Mouse (Mus musculus): Measurements from ENCODE around the gene Micu1. TPM values are rescaled to one million over a fixed set of nuclear protein-coding genes. Genes with fewer than 3 reads are reported as not detected.

The Micu1 gene
- polyA plus RNA-seq, 1 experiment from 2014 or later = 52.7 TPM

- H3K36me3 ChIP-seq (replicated peaks) = peaks cover 10% of the 10 kb centered on the region
- no peak overlapping the region for H3K4me3 ChIP-seq
- no peaks in the 10 kb centered on the region for H3K9me3 ChIP-seq
- H3K27me3 ChIP-seq (replicated peaks; ENCODE audit: low read depth, poor library complexity, severe bottlenecking) = no peaks in the 10 kb centered on the region
- 61% methylated on average over 13 of the region's 13 CpGs for WGBS
- no peak for DNase-seq (ENCODE audit: low spot score)
- H3K27ac ChIP-seq (replicated peaks) = 0 out of 2 replicates have a peak overlapping the region, but pooled peaks have one; percentile 42
- H3K4me1 ChIP-seq = peaks cover 17% of the 10 kb centered on the region
Observed at GRCm38 (mm10) chr10:59799303-59800044, 97.2 kb downstream of the Micu1 start.

- 38% methylated on average over 10 of the region's 10 CpGs for WGBS
- Histone ChIP-seq H3K36me3 (replicated peaks) (peaks cover 16% of the 10 kb centered on the region), H3K4me3 (no peak overlapping the region), H3K27ac (replicated peaks) (no peak overlapping the region), H3K27me3 (replicated peaks; ENCODE audit: low read depth, poor library complexity, severe bottlenecking) (no peaks in the 10 kb centered on the region), H3K9me3 (no peaks in the 10 kb centered on the region), H3K4me1 (peaks cover 17% of the 10 kb centered on the region)
- DNase-seq (ENCODE audit: low spot score) = peak; percentile 13
Observed at GRCm38 (mm10) chr10:59800159-59800558, 97.9 kb downstream of the Micu1 start.

- WGBS = 91% methylated on average over 12 of the region's 12 CpGs
- Histone ChIP-seq H3K27ac (replicated peaks) (no peak overlapping the region), H3K27me3 (replicated peaks; ENCODE audit: low read depth, poor library complexity, severe bottlenecking) (no peaks in the 10 kb centered on the region), H3K9me3 (no peaks in the 10 kb centered on the region), H3K4me1 (peaks cover 17% of the 10 kb centered on the region), H3K4me3 (no peak overlapping the region), H3K36me3 (replicated peaks) (peaks cover 14% of the 10 kb centered on the region)
- no peak for DNase-seq (ENCODE audit: low spot score)
Observed at GRCm38 (mm10) chr10:59800826-59801501, 98.7 kb downstream of the Micu1 start.

- Histone ChIP-seq H3K27ac (replicated peaks) (no peak overlapping the region), H3K4me3 (no peak overlapping the region), H3K27me3 (replicated peaks; ENCODE audit: low read depth, poor library complexity, severe bottlenecking) (no peaks in the 10 kb centered on the region), H3K9me3 (no peaks in the 10 kb centered on the region), H3K36me3 (replicated peaks) (peaks cover 24% of the 10 kb centered on the region; the same call in 1 of the 2 replicates), H3K4me1 (peaks cover 12% of the 10 kb centered on the region)
- 92% methylated on average over 4 of the region's 4 CpGs for WGBS
- DNase-seq (ENCODE audit: low spot score) = no peak
Observed at GRCm38 (mm10) chr10:59808677-59809076, 106.4 kb downstream of the Micu1 start.

- peaks cover 12% of the 10 kb centered on the region for H3K4me1 ChIP-seq
- H3K9me3 ChIP-seq = no peaks in the 10 kb centered on the region
- no peak overlapping the region for H3K27ac ChIP-seq (replicated peaks)
- no peak for DNase-seq (ENCODE audit: low spot score)
- H3K36me3 ChIP-seq (replicated peaks) = peaks cover 20% of the 10 kb centered on the region; the same call in 1 of the 2 replicates
- no peaks in the 10 kb centered on the region for H3K27me3 ChIP-seq (replicated peaks; ENCODE audit: low read depth, poor library complexity, severe bottlenecking)
- WGBS = 87% methylated on average over 4 of the region's 4 CpGs
- no peak overlapping the region for H3K4me3 ChIP-seq
Observed at GRCm38 (mm10) chr10:59809991-59810574, 107.8 kb downstream of the Micu1 start.

GRCm38 (mm10) chr10:59812939-59813338, 110.7 kb downstream of the Micu1 start:
- H3K4me1 ChIP-seq = peaks cover 12% of the 10 kb centered on the region
- H3K27ac ChIP-seq (replicated peaks) = no peak overlapping the region
- H3K36me3 ChIP-seq (replicated peaks) = peaks cover 17% of the 10 kb centered on the region; the same call in 1 of the 2 replicates
- no peaks in the 10 kb centered on the region for H3K27me3 ChIP-seq (replicated peaks; ENCODE audit: low read depth, poor library complexity, severe bottlenecking)
- 24% methylated on average over 13 of the region's 13 CpGs for WGBS
- H3K9me3 ChIP-seq = no peaks in the 10 kb centered on the region
- H3K4me3 ChIP-seq = no peak overlapping the region
- DNase-seq (ENCODE audit: low spot score) = peak; percentile 56

GRCm38 (mm10) chr10:59813759-59814158, 111.5 kb downstream of the Micu1 start:
- Histone ChIP-seq H3K4me3 (no peak overlapping the region), H3K4me1 (peaks cover 12% of the 10 kb centered on the region), H3K27me3 (replicated peaks; ENCODE audit: low read depth, poor library complexity, severe bottlenecking) (no peaks in the 10 kb centered on the region), H3K9me3 (no peaks in the 10 kb centered on the region), H3K36me3 (replicated peaks) (peaks cover 17% of the 10 kb centered on the region; the same call in 1 of the 2 replicates), H3K27ac (replicated peaks) (no peak overlapping the region)
- DNase-seq (ENCODE audit: low spot score) = no peak
- 92% methylated on average over 9 of the region's 9 CpGs for WGBS

- Histone ChIP-seq H3K27me3 (replicated peaks; ENCODE audit: low read depth, poor library complexity, severe bottlenecking) (no peaks in the 10 kb centered on the region), H3K9me3 (no peaks in the 10 kb centered on the region), H3K4me1 (peaks cover 12% of the 10 kb centered on the region), H3K27ac (replicated peaks) (no peak overlapping the region), H3K4me3 (no peak overlapping the region), H3K36me3 (replicated peaks) (peaks cover 15% of the 10 kb centered on the region; the same call in 1 of the 2 replicates)
- 75% methylated on average over 7 of the region's 7 CpGs for WGBS
- peak; percentile 44 for DNase-seq (ENCODE audit: low spot score)
Observed at GRCm38 (mm10) chr10:59814505-59815155, 112.4 kb downstream of the Micu1 start.

- no peak for DNase-seq (ENCODE audit: low spot score)
- WGBS = 87% methylated on average over 6 of the region's 6 CpGs
- peaks cover 3% of the 10 kb centered on the region; the same call in 1 of the 2 replicates for H3K36me3 ChIP-seq (replicated peaks)
- H3K27ac ChIP-seq (replicated peaks) = no peak overlapping the region
- H3K27me3 ChIP-seq (replicated peaks; ENCODE audit: low read depth, poor library complexity, severe bottlenecking) = no peaks in the 10 kb centered on the region
- peaks cover 14% of the 10 kb centered on the region for H3K4me1 ChIP-seq
- no peaks in the 10 kb centered on the region for H3K9me3 ChIP-seq
- H3K4me3 ChIP-seq = no peak overlapping the region
Observed at GRCm38 (mm10) chr10:59816569-59816968, 114.3 kb downstream of the Micu1 start.

- no peak overlapping the region for H3K27ac ChIP-seq (replicated peaks)
- H3K4me3 ChIP-seq = no peak overlapping the region
- H3K27me3 ChIP-seq (replicated peaks; ENCODE audit: low read depth, poor library complexity, severe bottlenecking) = no peaks in the 10 kb centered on the region
- no peak for DNase-seq (ENCODE audit: low spot score)
- H3K9me3 ChIP-seq = no peaks in the 10 kb centered on the region
- H3K36me3 ChIP-seq (replicated peaks) = no peaks in the 10 kb centered on the region
- 51% methylated on average over 2 of the region's 2 CpGs for WGBS
- H3K4me1 ChIP-seq = peaks cover 16% of the 10 kb centered on the region
Observed at GRCm38 (mm10) chr10:59817528-59817927, 115.3 kb downstream of the Micu1 start.

GRCm38 (mm10) chr10:59817991-59818390, 115.7 kb downstream of the Micu1 start:
- H3K36me3 ChIP-seq (replicated peaks) = no peaks in the 10 kb centered on the region
- no peak overlapping the region for H3K27ac ChIP-seq (replicated peaks)
- H3K4me1 ChIP-seq = peaks cover 15% of the 10 kb centered on the region
- no peak overlapping the region for H3K4me3 ChIP-seq
- H3K27me3 ChIP-seq (replicated peaks; ENCODE audit: low read depth, poor library complexity, severe bottlenecking) = no peaks in the 10 kb centered on the region
- H3K9me3 ChIP-seq = no peaks in the 10 kb centered on the region
- DNase-seq (ENCODE audit: low spot score) = no peak
- WGBS = 90% methylated on average over 8 of the region's 8 CpGs

- H3K27me3 ChIP-seq (replicated peaks; ENCODE audit: low read depth, poor library complexity, severe bottlenecking) = no peaks in the 10 kb centered on the region
- DNase-seq (ENCODE audit: low spot score) = no peak
- H3K4me1 ChIP-seq = peaks cover 13% of the 10 kb centered on the region
- no peaks in the 10 kb centered on the region for H3K36me3 ChIP-seq (replicated peaks)
- H3K27ac ChIP-seq (replicated peaks) = no peak overlapping the region
- no peak overlapping the region for H3K4me3 ChIP-seq
- 89% methylated on average over 9 of the region's 9 CpGs for WGBS
- no peaks in the 10 kb centered on the region for H3K9me3 ChIP-seq
Observed at GRCm38 (mm10) chr10:59819146-59819545, 116.9 kb downstream of the Micu1 start.

Measured in embryonic facial prominence, embryonic 10.5 days (tissue).